Mouse (Mus musculus) G1E (cell line): ENCODE measurements around the gene Efcab10.

ENCODE experiments used
- CTCF ChIP-seq: IDR thresholded peaks from 2 replicates; pipeline ENCODE4 v1.5.1; 2012; ENCODE audit warnings: low read depth, low read length, inconsistent platforms, mixed read lengths
- GATA1 ChIP-seq: IDR thresholded peaks from 2 replicates; pipeline ENCODE4 v1.6.1; 2012; ENCODE audit warnings: borderline replicate concordance, low read length, inconsistent platforms, mixed read lengths
- GATA2 ChIP-seq: IDR thresholded peaks from 2 replicates; pipeline ENCODE4 v1.6.1; 2012; ENCODE audit warnings: low read depth, low read length, inconsistent platforms, borderline replicate concordance
- TAL1 ChIP-seq: conservative IDR thresholded peaks from 2 replicates; pipeline ENCODE4 v1.6.1; 2012; ENCODE audit warnings: low read depth, low read length, inconsistent platforms, mixed read lengths

DNA sequence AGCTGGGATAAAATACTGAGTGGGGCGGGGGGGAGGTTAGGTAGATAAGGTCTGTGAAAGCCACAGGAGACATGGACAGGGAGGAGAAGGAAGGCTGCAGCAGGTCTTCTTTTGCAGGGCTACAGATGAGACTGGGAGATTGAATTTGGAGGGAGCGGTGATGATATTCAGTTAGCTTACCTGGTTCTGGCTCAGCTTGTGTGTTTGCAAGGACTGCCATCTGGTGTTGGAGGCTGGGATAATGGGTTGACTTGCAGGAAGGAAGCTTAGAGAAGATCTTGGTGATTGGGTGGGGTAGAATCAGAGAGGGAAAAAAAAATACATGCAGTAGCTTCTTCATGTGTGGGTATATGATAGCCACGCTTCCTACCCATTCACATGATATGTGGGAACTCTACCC lies 29.7 kb downstream of the Efcab10 start:
- TF ChIP-seq CTCF = no peak
- TF ChIP-seq GATA1 = no peak
- no peak for TF ChIP-seq TAL1
- TF ChIP-seq GATA2 = no peak
